Mouse (Mus musculus) liver, adult 2 months (tissue): Measurements from ENCODE around the gene Sys1. TPM values are rescaled to one million over a fixed set of nuclear protein-coding genes. Genes with fewer than 3 reads are reported as not detected.

Source experiments
- DNase-seq: peaks from one replicate; pipeline ENCODE4 v3.0.0-alpha.2; 2011; ENCODE audit warnings: low read depth, low spot score; ENCODE audit errors: extremely low read depth
- H3K27ac ChIP-seq: fragments of 200-500 bp; replicated peaks from 2 replicates; pipeline ENCODE4 v1.5.1; 2012; ENCODE audit warnings: low read depth, mild to moderate bottlenecking, control low read depth, inconsistent platforms, low read length; ENCODE audit not compliant: insufficient read depth
- H3K27me3 ChIP-seq: fragments of 200-500 bp; 2 replicates; pipeline ENCODE4 v1.6.1; 2012; ENCODE audit warnings: mild to moderate bottlenecking, moderate library complexity, low read length, inconsistent platforms; ENCODE audit not compliant: control insufficient read depth, insufficient read depth
- H3K36me3 ChIP-seq: fragments of 200-500 bp; 2 replicates; pipeline ENCODE4 v1.6.1; 2012; ENCODE audit warnings: low read length, inconsistent platforms; ENCODE audit not compliant: control insufficient read depth, insufficient read depth
- H3K4me1 ChIP-seq: fragments of 200-500 bp; 2 replicates; pipeline ENCODE4 v1.6.1; 2011; ENCODE audit warnings: low read length; ENCODE audit not compliant: control insufficient read depth, insufficient read depth
- H3K4me3 ChIP-seq: fragments of 200-500 bp; 2 replicates; pipeline ENCODE4 v1.5.1; 2011; ENCODE audit warnings: low read depth, mild to moderate bottlenecking, control low read depth, low read length, moderate library complexity; ENCODE audit not compliant: insufficient read depth
- H3K79me2 ChIP-seq: fragments of 200-500 bp; 2 replicates; pipeline ENCODE4 v1.6.1; 2012; ENCODE audit warnings: inconsistent platforms, mild to moderate bottlenecking, low read length, moderate library complexity; ENCODE audit not compliant: control insufficient read depth, insufficient read depth
- H3K9ac ChIP-seq: fragments of 200-500 bp; 2 replicates; pipeline ENCODE4 v1.6.1; 2012; ENCODE audit warnings: low read depth, mild to moderate bottlenecking, control low read depth, inconsistent platforms, low read length
- CTCF ChIP-seq: fragments of 200-500 bp; IDR thresholded peaks from 2 replicates; pipeline ENCODE4 v1.5.1; 2011; ENCODE audit warnings: low read depth, low read length, control low read depth
- POLR2A ChIP-seq: fragments of 200-500 bp; IDR thresholded peaks from 2 replicates; pipeline ENCODE4 v1.6.1; 2011; ENCODE audit warnings: low read length, control low read depth; ENCODE audit not compliant: insufficient read depth; ENCODE audit errors: extremely low read depth
- WGBS: fragments of 180-500 bp; shearing (Covaris S2); methylation state at CpG from one replicate; pipeline ENCODE4 v1.1.7; 2018; 5-methylcytosine and 5-hydroxymethylcytosine counted together
- polyA plus RNA-seq: library from polyadenylated mRNA; depleted of rRNA; stranded (reverse); fragments of >200 nt; gene quantifications from 2 replicates; pipeline ENCODE4 v1.2.3, GENCODE M21; 2012
- total RNA-seq: library from RNA; depleted of rRNA; stranded (reverse); fragments of >200 nt; gene quantifications from 2 replicates; pipeline ENCODE4 v1.2.3, GENCODE M21; 2014

The Sys1 gene
- total and polyA plus RNA-seq, 2 experiments: 33.7 to 145 TPM

DNA sequence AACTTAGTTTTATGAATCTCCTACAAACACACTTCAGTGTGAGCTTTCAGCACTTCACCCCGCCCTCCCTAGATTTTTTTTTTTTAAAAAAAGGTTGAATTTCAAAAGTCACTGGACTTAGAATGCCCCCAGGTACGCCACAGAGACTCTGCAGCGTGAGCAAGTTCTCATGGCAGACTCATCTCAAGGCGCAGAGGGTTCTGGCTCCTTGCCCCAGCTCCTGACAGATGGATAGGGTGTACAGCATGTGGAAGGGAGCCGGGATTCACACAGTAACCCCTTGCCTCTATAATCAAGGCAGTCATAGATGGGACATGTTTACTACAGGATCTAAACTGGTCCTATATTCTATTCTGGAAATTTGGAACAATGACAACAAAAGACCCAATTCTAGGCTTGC lies 31.4 kb upstream of the Sys1 start:
- no peak overlapping the region for H3K4me3 ChIP-seq
- peaks cover 57% of the 10 kb centered on the region for H3K36me3 ChIP-seq
- no peaks in the 10 kb centered on the region for H3K27me3 ChIP-seq
- peak; percentile 62 for DNase-seq
- H3K9ac ChIP-seq: no peak overlapping the region
- 56% methylated on average over 5 of the region's 5 CpGs for WGBS
- no peaks in the 10 kb centered on the region for H3K79me2 ChIP-seq
- peaks cover 58% of the 10 kb centered on the region for H3K4me1 ChIP-seq
- H3K27ac ChIP-seq: no peak overlapping the region; the same call in 1 of the 2 replicates
- TF ChIP-seq CTCF (no peak), POLR2A (no peak)

DNA sequence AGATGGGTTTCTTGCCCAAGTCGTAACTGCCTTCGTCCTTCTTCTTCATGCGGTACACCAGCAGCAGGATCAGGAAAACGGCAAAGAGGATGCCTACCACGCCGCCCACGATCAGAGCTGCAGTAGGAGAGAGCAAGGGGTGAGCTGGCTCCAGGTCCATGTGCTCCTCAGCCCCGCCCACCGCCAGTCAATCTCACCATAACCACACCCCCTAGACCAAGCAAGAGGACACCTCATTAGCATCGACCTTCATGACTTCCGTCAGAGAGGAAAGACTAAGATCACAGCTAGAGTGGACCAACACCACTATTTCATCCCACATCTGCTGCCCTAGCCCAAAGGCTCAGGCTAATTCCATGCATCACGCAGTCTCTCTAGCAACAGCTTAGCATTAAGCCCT lies 30.6 kb upstream of the Sys1 start:
- peaks cover 64% of the 10 kb centered on the region for H3K4me1 ChIP-seq
- TF ChIP-seq CTCF: no peak
- no peak for TF ChIP-seq POLR2A
- H3K9ac ChIP-seq: no peak overlapping the region
- peaks cover 64% of the 10 kb centered on the region for H3K36me3 ChIP-seq
- H3K4me3 ChIP-seq: no peak overlapping the region
- 0 out of 2 replicates have a peak overlapping the region, but pooled peaks have one; percentile 6 for H3K27ac ChIP-seq
- DNase-seq: peak; percentile 67
- 42% methylated on average over 12 of the region's 12 CpGs for WGBS
- no peaks in the 10 kb centered on the region; the same call in 1 of the 2 replicates for H3K79me2 ChIP-seq
- H3K27me3 ChIP-seq: no peaks in the 10 kb centered on the region

DNA sequence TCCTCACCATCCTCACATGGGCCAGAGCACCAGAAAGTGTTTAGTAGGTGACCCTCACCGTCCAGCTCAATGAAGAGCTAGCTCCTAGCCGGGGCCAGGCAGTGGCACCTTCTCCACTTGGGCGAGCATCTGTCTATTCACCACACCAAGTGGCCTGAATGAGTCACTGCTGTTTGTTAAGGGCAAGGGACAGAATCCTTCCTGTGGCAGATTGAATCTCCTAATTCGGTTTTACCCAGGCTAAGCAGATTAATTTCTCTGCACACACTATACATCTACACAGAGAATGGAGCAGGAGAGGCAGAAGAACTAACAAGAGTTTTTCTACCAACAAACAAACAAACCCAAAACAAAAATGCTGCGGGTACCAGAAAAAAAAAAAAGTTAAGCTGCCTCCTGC lies 29.8 kb upstream of the Sys1 start:
- Histone ChIP-seq H3K4me3 (no peak overlapping the region), H3K27me3 (no peaks in the 10 kb centered on the region), H3K36me3 (peaks cover 68% of the 10 kb centered on the region), H3K9ac (no peak overlapping the region), H3K27ac (peak overlapping the region; percentile 28; the same call in 1 of the 2 replicates), H3K4me1 (peaks cover 66% of the 10 kb centered on the region), H3K79me2 (no peaks in the 10 kb centered on the region; the same call in 1 of the 2 replicates)
- DNase-seq: peak; percentile 31
- no peak for TF ChIP-seq CTCF
- no peak for TF ChIP-seq POLR2A
- 69% methylated on average over 5 of the region's 5 CpGs for WGBS

DNA sequence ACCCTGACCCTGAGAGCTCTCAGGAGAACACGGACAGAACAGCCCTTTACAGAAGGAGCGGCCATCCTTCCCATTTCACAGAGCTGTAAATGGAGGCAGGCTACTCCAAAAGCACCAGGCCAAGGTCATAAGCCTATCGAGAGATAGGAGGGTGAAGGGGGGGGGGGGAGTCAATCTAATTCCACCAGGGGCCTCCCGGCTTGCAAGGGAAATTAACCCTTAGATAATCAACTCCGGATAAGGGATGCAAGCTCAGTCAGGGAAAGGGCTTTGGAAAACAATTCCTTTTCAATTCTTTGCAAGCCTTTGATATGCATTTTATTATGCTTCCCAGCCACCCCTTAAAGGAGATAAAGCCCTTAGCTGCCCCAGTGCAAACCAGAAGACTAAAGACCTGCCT lies 28.3 kb upstream of the Sys1 start:
- WGBS: 43% methylated on average over 5 of the region's 5 CpGs
- H3K36me3 ChIP-seq: peaks cover 68% of the 10 kb centered on the region
- peaks cover 65% of the 10 kb centered on the region for H3K4me1 ChIP-seq
- H3K79me2 ChIP-seq: no peaks in the 10 kb centered on the region; the same call in 1 of the 2 replicates
- peak overlapping the region; percentile 28 for H3K27ac ChIP-seq
- TF ChIP-seq POLR2A (no peak), CTCF (no peak)
- no peak overlapping the region for H3K9ac ChIP-seq
- no peaks in the 10 kb centered on the region for H3K27me3 ChIP-seq
- no peak overlapping the region for H3K4me3 ChIP-seq
- no peak for DNase-seq

DNA sequence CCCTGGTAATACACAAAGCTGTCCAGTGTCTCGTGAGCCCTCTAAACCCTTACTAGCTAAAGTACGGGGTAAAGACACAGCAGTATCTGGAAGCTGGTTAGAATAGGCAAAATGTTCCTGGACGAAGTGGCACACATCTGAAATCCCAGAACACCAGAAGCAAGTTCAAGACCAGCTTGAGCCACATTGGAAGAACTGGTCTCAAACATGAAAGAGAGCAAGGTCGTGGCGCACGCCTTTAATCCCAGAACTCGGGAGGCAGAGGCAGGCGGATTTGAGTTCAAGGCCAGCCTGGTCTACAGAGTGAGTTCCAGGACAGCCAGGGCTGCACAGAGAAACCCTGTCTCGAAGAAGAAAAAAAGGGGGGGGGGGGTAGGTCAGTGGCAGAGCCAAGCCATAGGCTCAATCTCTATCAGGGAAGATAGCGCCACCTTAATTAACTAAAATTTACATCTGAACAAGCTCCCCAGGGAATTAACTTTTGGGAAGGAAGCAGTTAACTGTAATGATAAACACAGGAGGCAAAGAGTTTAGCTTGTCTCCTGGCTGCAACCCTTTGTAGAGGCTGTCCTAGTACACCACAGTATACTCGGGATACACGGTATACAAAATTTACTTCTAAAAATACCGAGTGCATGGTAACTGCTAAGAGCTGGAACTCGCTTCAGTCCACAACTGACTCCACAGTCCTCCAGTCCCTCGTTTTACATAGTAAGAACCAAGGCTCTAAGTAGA lies 26.7 kb upstream of the Sys1 start:
- peak; percentile 18 for DNase-seq
- Histone ChIP-seq H3K27ac (peak overlapping the region; percentile 66), H3K9ac (peak overlapping the region; percentile 25; the same call in 1 of the 2 replicates), H3K4me1 (peaks cover 71% of the 10 kb centered on the region), H3K27me3 (no peaks in the 10 kb centered on the region), H3K36me3 (peaks cover 66% of the 10 kb centered on the region), H3K79me2 (peaks cover 4% of the 10 kb centered on the region; the same call in 1 of the 2 replicates), H3K4me3 (no peak overlapping the region)
- TF ChIP-seq POLR2A (no peak), CTCF (no peak)
- WGBS: 48% methylated on average over 15 of the region's 15 CpGs

DNA sequence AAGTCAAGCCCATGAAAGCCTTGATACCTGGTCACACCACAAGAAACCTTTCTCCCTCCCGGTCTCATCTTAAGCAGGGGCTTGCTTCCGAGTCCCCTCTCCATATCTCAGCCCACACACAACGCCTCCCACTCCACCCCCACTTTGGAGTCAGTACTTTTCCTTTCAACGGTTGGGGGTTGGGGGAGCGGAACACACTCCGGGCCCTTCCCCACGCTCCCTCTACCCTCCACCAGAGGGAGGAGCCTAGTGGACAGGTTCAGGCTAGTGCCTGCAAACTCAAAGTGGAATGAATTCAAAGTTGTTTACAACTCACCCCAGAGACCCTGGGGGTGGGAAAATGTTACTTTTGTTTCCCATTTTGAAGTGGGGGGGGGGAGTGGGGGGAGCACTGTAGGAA lies 26.1 kb upstream of the Sys1 start:
- Histone ChIP-seq H3K36me3 (peaks cover 60% of the 10 kb centered on the region), H3K79me2 (peaks cover 10% of the 10 kb centered on the region; the same call in 1 of the 2 replicates), H3K9ac (peak overlapping the region; percentile 29; the same call in 1 of the 2 replicates), H3K4me3 (no peak overlapping the region), H3K27me3 (no peaks in the 10 kb centered on the region), H3K4me1 (peaks cover 73% of the 10 kb centered on the region), H3K27ac (peak overlapping the region; percentile 66)
- 35% methylated on average over 7 of the region's 7 CpGs for WGBS
- TF ChIP-seq POLR2A (no peak), CTCF (0 out of 2 replicates have a peak, but pooled peaks have one; percentile 19)
- DNase-seq: peak; percentile 37
